Mouse (Mus musculus): ENCODE results near the gene Cisd3. TPM values are rescaled to one million over a fixed set of nuclear protein-coding genes. Genes with fewer than 3 reads are reported as not detected.
"Not testable (repeated sequence)": the region's sequence is repeated elsewhere in the genome, so short reads cannot be mapped to it uniquely, and the experiment has no call there.

Cisd3 gene
- total RNA-seq, 2 experiments from 2014 or later, result 146 to 147 TPM

DNA sequence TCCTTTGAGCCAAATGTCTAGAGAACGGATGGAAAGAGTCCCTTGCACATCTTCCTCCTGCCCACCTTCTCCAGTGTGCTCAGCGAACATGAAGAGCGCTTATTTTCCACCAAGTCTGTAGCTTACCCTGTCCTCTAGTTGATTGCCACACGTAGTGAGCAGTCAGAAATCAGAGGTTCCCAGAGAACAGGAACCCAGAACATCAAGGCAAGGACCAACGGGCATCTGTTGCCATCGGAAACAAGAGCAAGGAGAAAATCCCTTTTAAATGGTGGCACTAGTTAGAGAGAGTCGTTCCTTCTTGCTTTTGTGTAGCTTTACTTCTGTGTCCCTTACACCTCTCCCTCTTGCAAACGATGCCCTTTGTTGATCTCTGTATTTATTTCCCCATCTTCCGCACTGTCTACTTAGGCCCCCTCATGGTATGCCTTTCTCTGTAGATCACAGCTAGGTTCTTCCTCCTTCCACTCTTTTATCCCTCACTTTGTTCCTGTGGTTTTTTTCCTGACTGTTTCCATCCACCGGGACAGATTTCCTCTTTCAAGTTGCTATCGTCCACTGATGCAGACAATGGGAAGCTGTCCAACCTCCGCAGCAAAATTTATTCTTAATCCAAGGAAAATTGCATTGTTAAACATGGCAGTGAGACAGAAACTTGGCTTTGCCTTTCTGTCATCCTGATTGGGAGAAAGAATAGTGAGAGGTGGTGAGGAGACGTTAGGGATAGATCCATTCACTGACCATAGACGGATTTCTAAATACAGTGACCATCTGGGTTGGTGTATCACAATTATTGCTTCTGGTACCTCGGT, 16.2 kb downstream of the Cisd3 start:
- DNase-seq, result no peak
- intact Hi-C loops (cut with DNase I), result loop anchor here (5.0 kb wide), 1 partner anchor 286 kb away; the partner anchor contains the start of gene Plxdc1

DNA sequence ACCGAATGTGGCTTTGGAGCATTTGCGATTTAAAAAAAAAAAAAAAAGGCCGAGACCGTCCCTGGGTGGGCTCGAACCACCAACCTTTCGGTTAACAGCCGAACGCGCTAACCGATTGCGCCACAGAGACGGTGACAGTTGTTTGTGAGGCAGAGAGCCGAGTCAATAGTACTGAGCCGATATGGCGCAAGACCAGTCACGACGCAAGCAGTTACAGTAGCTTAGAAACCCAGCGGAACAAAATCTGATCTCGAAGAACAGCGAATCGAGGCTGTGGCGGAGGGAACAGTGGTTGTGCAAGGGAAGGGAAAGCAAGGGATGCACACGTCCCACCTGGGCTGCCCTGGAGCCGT, 16.7 kb downstream of the Cisd3 start:
- peak; percentile 90 to 93 for DNase-seq
- intact Hi-C loops (cut with DNase I), result loop anchor here (5.0 kb wide), 1 partner anchor 285 kb away; the partner anchor contains the start of gene Plxdc1

DNA sequence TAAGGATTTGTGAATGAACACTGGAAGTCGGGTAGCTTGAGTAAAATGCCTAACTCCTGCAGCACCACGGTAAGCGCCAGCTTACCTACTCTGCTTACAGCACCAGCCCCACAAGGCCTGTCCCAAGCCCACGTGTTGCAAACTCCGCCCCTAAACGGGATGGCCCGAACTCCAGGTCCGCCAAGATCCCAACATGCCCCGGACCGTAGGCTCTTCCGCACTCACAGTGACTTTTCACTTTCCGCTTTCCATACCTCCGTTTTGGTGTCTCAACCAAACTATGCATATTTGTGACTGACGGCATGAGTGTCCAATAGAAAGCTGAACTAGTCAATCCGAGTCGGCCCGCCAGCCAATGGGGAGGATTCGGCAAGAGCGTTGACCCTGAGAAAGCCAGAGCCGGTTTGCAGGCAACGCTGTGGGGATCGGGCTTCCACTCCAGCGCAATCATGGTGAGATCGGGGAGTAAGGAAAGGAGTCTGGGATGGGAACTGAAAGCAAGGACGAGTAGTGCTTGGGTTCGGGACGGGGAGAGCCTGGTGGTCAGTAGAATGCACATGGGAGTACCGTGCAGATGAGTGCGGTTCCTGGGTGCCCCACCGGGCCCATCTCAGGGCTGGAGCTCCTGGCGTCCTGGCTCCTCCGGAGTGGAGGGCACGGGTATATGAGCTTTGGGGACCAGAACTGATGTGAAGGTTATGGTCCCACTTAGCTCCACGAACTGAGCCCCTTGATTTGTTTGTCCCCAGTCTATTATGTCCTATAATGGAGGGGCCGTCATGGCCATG, 17.6 kb downstream of the Cisd3 start, which contains the start of gene Psmb3:
TSS of gene Psmb3 (plus strand) at position 361 of the 788 bp plus-strand sequence.
- DNase-seq, result peak; percentile 97 to 99
- intact Hi-C loops (cut with DNase I), result loop anchor here (5.0 kb wide), 1 partner anchor 284 kb away; the partner anchor contains the start of gene Plxdc1

DNA sequence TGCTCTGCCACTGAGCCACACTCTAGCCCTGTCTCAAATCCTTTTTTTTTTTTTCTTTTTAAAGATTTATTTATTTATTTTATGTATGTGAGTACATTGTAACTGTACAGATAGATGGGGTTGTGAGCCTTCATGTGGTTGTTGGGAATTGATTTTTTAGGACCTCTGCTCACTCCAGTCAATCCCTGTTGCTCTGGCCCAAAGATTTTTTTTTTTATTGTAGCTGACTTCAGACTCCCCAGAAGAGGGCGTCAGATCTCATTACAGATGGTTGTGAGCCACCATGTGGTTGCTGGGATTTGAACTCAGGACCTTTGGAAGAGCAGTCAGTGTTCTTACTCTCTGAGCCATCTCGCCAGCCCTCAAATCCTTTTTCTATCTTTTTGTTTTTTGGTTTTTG, 24.4 kb downstream of the Cisd3 start:
- DNase-seq; intact Hi-C loops (cut with DNase I): not testable (repeated sequence)

DNA sequence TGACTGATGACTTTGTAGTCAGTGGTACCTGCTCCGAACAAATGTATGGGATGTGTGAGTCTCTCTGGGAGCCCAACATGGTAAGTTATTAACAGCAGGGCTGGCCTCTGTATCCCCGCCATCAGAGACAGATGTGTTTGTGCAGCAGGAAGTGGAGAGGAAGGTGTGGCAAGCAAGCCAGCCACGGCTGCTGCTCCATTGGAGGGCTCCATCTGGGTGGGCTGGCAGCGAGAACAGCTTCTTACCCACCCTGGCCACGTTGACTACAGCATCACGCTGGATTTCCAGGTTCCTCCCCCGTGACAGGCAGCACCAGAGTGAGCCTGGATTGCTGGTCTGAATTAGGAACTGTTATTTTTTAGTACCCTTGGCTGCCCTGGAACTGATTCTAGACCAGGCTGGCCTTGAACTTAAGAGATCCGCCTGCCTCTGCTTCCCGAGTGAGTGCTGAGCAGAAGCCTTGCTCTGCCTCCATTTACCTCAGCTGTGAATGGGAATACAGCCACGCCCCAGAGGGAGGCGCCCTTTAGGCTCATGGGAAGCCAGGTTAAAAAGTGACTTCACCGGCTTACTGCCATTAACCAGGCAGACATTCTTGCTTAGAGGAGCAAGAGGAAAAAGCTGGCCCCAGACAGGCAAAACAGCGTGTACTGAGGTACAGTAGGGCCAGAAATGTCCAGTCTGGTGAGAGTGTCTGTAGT, 25.7 kb downstream of the Cisd3 start:
- intact Hi-C loops (cut with DNase I), result no loop called here
- no peak for DNase-seq

DNA sequence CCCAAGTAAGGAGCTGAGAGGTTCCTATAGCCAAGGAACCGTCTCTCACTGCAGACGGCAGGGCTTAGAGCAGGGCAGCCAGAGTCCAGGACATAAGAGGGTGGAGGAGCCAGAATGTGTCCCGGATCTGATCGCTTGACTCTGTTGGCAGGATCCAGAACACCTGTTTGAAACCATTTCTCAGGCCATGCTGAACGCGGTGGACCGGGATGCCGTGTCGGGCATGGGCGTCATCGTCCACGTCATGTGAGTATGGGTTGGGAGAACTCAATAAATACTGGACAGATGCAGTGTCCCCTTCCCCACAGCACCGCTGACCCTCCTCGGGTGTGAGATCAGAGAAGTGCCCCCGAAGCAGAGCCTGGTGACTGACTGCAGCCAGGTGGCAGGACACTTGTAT, 26.7 kb downstream of the Cisd3 start:
- no peak for DNase-seq
- intact Hi-C loops (cut with DNase I), result no loop called here

DNA sequence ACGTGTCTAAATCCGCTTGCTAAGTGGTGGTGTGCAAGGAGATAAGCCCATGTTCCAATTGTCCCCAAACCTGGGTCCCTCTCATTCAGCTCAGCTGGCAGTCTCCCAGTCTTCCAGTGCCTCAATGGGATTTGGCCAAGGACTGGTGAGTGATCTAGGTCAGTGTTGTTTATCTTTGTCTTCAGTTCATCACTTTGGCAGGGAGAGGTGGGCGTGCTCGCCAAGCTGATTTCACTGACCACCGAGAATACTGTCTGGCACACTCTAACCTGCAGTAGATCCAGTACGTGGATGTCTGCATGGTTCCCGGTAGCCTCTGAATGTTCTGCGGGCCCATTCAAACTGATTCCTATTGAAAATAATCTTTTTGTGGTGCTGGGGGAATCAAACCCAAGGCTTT, 28.3 kb downstream of the Cisd3 start:
- DNase-seq, result peak in 1 of 2 experiments; percentile 34
- intact Hi-C loops (cut with DNase I), result no loop called here

DNA sequence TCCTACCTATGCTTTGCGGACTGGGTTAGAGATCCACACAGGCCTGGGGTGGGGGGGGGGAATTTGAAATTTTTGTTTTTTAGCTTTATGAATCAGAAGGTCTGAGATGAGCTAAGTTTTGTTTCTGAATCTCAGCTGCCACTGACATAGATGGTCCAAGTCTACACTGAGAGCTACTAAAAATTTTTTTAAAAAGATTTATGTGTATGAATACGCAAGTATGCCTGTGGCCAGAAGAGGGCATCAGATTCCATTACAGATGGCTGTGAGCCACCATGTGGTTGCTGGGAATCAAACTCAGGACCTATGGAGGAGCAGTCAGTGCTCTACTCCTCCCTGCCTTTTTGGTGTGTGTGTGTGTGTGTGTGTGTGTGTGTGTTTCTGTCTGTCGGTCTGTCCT, 28.7 kb downstream of the Cisd3 start:
- no peak for DNase-seq
- intact Hi-C loops (cut with DNase I), result no loop called here

DNA sequence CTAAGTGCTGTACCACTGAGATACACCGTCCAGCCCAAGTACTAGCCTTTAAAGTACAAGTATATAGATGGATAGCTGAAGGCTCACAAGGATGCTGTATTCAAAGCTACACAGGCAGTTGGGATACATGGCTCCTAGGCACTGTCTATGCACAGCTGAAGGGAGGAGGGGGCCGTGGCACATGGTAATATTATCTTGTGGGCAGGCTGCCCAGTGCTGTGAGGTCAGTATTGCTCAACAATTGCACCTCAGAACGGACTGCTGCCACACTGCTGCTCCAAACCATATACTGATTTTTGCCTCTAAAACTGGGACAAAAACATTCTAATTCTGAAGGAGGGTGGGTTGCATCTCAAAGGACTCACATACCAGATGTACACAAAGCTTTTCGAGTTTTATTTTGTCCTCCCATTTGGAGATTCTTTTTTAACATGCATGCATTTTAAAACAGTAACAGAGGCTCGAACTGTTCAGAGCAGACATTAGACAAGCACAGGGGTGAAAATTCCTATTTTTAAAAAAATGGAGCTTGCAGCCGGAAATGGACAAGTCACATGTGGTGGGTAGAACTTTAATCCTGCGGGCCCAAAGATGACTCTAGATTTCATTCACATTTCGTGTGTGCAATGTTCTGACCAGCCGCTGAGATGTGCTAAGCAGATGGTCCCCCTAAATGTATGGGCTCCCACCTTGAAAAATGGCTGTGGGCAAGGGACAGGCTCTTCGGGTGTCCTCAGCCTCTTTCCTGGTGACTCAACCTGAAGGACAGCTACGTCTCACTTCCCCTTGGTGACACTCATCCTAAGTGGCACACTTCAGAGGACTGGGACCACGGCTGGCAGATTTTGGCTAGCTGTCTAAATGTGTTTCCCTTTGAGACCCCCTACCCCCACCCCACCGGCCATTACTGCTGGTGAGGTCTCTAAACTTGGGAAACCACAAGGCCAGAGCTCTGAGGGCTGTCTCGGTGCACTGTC, 29.4 kb downstream of the Cisd3 start:
- intact Hi-C loops (cut with DNase I), result no loop called here
- peak; percentile 53 to 57 for DNase-seq

DNA sequence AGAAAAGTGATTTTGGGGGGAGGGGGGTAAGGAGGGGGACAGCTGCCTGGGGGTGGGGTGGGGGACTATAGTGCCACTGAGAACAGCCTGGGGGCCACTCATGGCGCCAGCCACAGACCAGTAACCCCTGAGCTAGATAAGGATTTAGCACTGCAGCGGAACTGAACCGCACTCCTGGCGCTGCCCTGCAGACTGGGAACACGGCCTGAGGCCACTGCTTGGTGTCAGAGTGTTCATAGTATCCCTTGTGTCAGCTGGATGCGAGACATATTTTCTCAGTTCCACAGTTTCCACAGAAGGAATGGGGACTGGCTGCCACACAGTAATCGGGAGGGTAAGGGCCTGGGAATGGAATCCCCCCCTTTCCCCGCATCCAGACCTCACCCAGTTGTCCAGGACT, 30.4 kb downstream of the Cisd3 start:
- intact Hi-C loops (cut with DNase I), result no loop called here
- no peak for DNase-seq

DNA sequence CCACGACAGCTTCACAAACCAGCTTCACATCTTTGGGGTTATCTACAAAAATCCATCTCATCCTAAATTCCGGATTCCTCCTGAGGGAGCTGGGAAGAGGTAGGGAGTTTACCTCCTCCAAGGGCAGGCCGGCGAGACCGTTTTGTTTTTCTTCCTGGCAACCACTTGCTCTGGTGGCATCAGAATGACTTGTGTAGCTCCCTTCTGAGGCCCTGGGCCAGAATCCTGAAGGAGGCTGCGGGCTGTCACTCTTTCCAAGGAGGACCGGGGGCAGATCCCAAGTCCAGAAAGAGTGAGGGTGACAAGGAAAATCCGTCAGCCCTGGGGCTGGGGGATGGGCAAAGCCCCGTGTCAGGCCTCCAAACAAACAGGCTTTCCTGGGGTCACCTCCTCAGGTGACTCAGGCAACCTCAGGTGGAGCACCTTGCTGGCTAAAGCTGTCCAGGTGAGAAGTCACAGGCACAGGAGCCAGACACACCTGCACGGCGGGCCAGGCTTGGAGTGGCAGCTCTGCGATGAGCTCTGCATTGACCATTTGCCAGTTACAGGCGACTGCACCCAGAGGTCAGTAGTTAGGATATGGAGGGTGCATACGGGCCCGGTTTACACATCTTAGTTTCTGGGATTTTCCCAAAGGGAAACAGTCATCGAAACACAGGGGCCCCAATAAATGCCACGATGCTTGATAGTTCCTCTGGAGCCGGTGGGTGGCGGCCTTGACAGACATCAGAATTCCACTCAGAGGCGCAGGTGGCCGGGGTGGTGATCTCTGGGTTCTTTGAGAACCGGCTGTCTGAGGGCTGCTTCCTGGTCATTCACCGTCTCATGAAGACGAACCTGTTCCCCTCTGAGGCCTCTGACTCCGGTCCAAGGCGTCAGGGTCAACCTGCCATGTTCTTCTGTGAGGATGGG, 32.0 kb downstream of the Cisd3 start:
- intact Hi-C loops (cut with DNase I), result no loop called here
- no peak for DNase-seq

DNA sequence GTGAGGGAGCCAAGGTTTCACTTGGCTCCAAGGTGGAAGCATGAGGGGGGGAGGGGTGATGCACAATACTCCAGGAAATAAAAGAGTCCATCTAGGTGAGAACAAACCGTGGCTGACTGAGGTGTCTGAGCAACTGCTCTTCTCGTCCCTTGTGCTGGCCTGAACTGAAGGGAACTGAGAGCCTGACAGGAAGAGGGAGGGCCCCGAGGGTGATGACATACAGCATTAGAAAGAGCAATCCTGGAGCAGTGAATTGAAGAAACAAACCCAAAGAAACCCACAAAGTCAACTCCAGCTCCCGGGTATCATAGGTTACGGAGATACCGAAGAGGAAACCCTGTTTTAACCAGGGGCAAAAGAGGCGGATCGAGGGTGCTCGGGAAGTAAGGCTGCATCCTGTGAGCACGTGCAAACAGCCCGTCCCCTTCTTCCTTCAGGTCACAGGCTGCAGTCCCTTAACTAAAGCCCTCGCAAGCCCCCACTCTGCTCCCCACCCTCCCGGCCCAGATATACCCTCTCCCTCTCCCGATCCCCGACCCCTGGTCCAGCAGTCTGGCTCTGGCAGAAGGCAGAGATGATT, 32.7 kb downstream of the Cisd3 start:
- intact Hi-C loops (cut with DNase I), result no loop called here
- DNase-seq, result no peak

DNA sequence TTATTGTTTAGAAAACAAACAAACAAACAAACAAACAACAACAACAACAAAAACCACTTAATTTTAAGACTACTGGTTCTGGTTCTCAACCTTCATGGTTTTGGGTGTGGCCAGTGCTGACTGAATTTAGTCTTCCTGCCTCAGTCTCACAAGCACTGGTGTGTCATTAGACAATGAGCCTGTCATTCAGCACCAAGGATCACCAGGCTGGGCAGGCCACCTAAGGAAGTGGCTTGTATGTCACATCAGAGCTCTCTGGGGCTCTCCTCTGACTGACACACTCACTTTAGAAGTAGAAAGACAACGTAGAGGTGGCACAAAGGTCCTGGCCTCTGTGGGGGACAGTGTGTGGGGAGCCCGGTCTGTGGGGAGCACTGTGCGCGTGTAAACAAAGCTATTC, 33.4 kb downstream of the Cisd3 start:
- intact Hi-C loops (cut with DNase I), result no loop called here
- DNase-seq, result no peak

DNA sequence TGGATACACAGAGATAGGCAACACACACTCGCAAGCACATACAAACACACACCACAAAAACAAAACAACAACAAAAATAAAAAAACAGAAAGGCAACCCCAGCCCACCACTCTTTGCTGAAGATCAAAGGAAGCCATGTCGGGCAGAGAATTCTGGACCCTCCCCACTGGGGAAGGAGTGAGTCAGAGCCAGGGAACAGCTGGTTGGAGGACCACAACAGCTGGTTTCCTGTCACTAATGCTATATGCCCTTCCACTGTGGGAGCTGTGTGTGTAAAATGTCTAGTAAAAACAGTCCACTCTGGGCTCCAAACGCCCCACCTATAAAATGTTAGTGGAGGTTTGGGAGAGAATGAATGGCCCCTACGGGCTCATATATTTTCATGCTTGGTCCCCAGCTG, 35.7 kb downstream of the Cisd3 start:
- DNase-seq, result no peak
- intact Hi-C loops (cut with DNase I), result no loop called here

DNA sequence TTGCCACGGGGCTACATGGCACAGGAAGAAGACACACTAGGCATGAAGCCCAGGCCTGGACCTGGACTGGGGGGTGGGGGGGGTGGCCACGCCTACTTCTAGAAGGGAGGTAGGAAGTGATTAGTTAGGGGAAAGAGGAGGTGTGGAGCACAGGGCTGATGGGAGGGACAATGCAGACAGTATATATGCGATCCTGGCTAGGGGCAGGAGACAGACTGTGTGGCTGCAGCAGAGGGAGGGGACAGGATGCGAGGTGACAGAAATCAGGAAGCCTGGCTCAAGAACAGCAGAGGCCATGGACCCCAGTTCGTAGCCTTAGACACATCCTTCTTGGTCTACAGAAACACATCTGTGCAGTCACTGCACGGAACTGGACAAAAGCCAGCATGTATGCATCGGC, 38.1 kb downstream of the Cisd3 start:
- intact Hi-C loops (cut with DNase I), result no loop called here
- no peak for DNase-seq

DNA sequence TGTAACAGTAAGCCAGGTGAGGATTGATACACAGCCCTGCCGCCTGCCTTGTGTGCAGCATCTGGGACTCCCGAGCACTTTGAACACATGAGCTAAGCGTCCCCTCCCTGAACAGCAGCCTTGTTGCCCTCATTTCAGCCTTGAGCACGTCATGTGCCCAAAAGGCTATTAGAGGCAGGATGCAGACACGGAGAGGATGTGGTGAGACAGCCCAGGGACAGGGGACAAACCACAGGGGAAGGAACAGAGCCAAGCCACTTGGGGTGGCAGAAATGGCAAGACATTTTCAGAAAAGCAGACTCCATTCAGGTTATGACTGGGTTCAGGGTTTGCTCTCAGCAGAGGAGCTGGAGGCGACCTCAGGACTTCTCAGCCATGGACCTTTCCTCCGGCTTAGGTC, 42.7 kb downstream of the Cisd3 start:
- no peak for DNase-seq

DNA sequence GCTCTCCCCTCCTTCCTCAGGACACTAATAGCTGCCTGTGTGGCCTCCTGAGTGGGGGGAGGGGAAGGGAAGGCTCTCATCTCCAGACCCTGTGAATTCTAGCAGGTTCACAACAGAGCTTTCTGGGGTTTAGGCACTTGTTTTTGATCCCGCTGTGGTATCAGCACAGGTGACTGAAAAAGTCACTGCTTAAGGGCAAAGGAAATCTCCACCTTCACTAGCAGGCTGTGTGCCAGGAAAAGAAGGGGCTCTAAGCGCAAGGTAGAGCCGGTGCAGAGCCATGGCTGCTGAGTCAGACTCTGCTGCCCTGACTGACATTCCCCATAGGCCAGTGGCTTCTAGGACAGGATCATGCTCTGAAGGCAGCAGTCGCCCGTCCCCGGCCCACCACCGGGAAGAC, 43.1 kb downstream of the Cisd3 start:
- DNase-seq, result no peak
- intact Hi-C loops (cut with DNase I), result no loop called here

More for the DNA sequence above, 42.7 kb downstream of the Cisd3 start:
- intact Hi-C loops (cut with DNase I), result no loop called here

DNA sequence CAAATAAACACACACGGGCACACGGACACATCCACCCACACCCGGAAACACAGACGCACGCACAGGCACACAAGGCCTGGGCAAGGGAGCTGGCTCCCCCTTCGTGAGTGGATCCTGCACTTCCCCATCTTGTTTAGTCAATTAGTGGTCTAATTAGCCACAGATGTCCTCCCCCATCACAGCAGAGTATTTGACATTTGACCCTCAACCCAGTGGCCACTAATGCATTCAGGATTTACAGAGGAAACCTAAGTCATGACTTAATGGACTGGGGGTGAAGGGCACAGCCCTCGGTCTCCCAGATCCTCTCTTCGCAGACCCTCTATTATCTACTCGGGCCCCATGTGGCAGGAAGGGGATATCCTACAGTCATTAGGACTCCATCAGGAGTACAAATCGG, 48.1 kb downstream of the Cisd3 start:
- intact Hi-C loops (cut with DNase I), result no loop called here
- DNase-seq, result no peak
